In genomic region chr12:16382417-16382988, GRCm38 (mm10) we compare ENCODE assay signal across 26 mouse cellular contexts.
A peak's percentile ranks its signal among the peaks of the same experiment; 100 is the strongest.
DNase-seq lines count a peak whose midpoint lies in the region; ATAC-seq and TF ChIP-seq lines count a peak whose summit lies in the region.
"Had no signal": no experiment of that assay in that cellular context is flagged by ENCODE, and none has a peak within 500 bp of the region (broad histone marks: within the 10 kb centered on the region; RNA-seq: fewer than 3 reads in every experiment).

No protein-coding gene starts in this region.

- H3K9ac ChIP-seq in liver, postnatal 0 days (replicated peaks): no peak overlapping the region
- H3K9ac ChIP-seq in liver, embryonic 11.5 days (ENCODE audit: low read depth, low read length): no peak overlapping the region
- no peak overlapping the region for H3K9ac ChIP-seq in embryonic facial prominence, embryonic 15.5 days
- no peak overlapping the region for H3K9ac ChIP-seq in midbrain, embryonic 14.5 days (replicated peaks; ENCODE audit: low read length)
- H3K9ac ChIP-seq: forebrain, postnatal 0 days; heart, embryonic 12.5 days; hindbrain, embryonic 12.5 days; liver, embryonic 13.5 days; lung, embryonic 14.5 days; midbrain, embryonic 12.5 days; neural tube, embryonic 12.5 days had no signal

- H3K9me3 ChIP-seq in liver, postnatal 0 days (ENCODE audit: low read length): no peaks in the 10 kb centered on the region
- no peaks in the 10 kb centered on the region for H3K9me3 ChIP-seq in liver, embryonic 11.5 days (ENCODE audit: control insufficient read depth, low read length)
- H3K9me3 ChIP-seq in embryonic facial prominence, embryonic 15.5 days (replicated peaks): no peaks in the 10 kb centered on the region
- no peaks in the 10 kb centered on the region for H3K9me3 ChIP-seq in midbrain, embryonic 14.5 days (ENCODE audit: control insufficient read depth, low read length)
- H3K9me3 ChIP-seq: heart, embryonic 12.5 days; hindbrain, embryonic 12.5 days; liver, embryonic 13.5 days; midbrain, embryonic 12.5 days had no signal

- TF ChIP-seq EP300 in liver, postnatal 0 days (IDR thresholded peaks at IDR 0.05; ENCODE audit: low read depth): no peak

- no peak overlapping the region for H3K4me2 ChIP-seq in liver, postnatal 0 days (ENCODE audit: low read depth, low read length)
- H3K4me2 ChIP-seq in liver, embryonic 11.5 days: no peak overlapping the region
- no peak overlapping the region for H3K4me2 ChIP-seq in embryonic facial prominence, embryonic 15.5 days (replicated peaks)
- no peak overlapping the region for H3K4me2 ChIP-seq in midbrain, embryonic 14.5 days (ENCODE audit: low read length)
- H3K4me2 ChIP-seq: heart, embryonic 12.5 days; hindbrain, embryonic 12.5 days; liver, embryonic 13.5 days; lung, embryonic 14.5 days; midbrain, embryonic 12.5 days; neural tube, embryonic 12.5 days had no signal

- ATAC-seq in liver, postnatal 0 days: no peak
- ATAC-seq in liver, embryonic 11.5 days (replicated peaks; ENCODE audit: low FRiP score): no peak
- ATAC-seq in embryonic facial prominence, embryonic 15.5 days (ENCODE audit: insufficient number of reproducible peaks, low FRiP score, low TSS enrichment, low read depth): 0 out of 2 replicates have a peak, but pooled peaks have one; percentile 51
- ATAC-seq in midbrain, embryonic 14.5 days (ENCODE audit: low FRiP score, low TSS enrichment): no peak
- ATAC-seq: CD4-positive, CD25-positive, alpha-beta regulatory T cell, adult 4 months; forebrain, postnatal 0 days had no signal

- H3K4me1 ChIP-seq in liver, postnatal 0 days (ENCODE audit: insufficient read depth): no peaks in the 10 kb centered on the region
- H3K4me1 ChIP-seq in liver, embryonic 11.5 days (replicated peaks; ENCODE audit: control insufficient read depth, insufficient read depth, low read length): no peaks in the 10 kb centered on the region
- peaks cover 31% of the 10 kb centered on the region for H3K4me1 ChIP-seq in embryonic facial prominence, embryonic 15.5 days
- no peaks in the 10 kb centered on the region for H3K4me1 ChIP-seq in midbrain, embryonic 14.5 days (ENCODE audit: control insufficient read depth, insufficient read depth, low read length)
- H3K4me1 ChIP-seq: heart, embryonic 12.5 days; hindbrain, embryonic 12.5 days; liver, embryonic 13.5 days; midbrain, embryonic 12.5 days; neural tube, embryonic 12.5 days had no signal

- peak overlapping the region; percentile 81; the same call in 1 of the 2 replicates for H3K27ac ChIP-seq in liver, postnatal 0 days (ENCODE audit: low read depth)
- H3K27ac ChIP-seq in liver, embryonic 11.5 days (ENCODE audit: low read depth, low read length): no peak overlapping the region
- peak overlapping the region; percentile 70 for H3K27ac ChIP-seq in embryonic facial prominence, embryonic 15.5 days (replicated peaks)
- no peak overlapping the region for H3K27ac ChIP-seq in midbrain, embryonic 14.5 days (replicated peaks; ENCODE audit: low read depth, low read length)
- H3K27ac ChIP-seq in layer of hippocampus, adult 2 months: no peak overlapping the region
- H3K27ac ChIP-seq: hindbrain, embryonic 12.5 days; kidney, postnatal 0 days; left cerebral cortex, adult 2 months; liver, embryonic 13.5 days; midbrain, embryonic 12.5 days; neural tube, embryonic 12.5 days had no signal

- no peak overlapping the region for H3K4me3 ChIP-seq in liver, postnatal 0 days (ENCODE audit: low read depth, low read length)
- H3K4me3 ChIP-seq in liver, embryonic 11.5 days (ENCODE audit: low read depth, low read length): no peak overlapping the region
- no peak overlapping the region for H3K4me3 ChIP-seq in embryonic facial prominence, embryonic 15.5 days (replicated peaks)
- H3K4me3 ChIP-seq in midbrain, embryonic 14.5 days (replicated peaks; ENCODE audit: low read depth, low read length): no peak overlapping the region
- H3K4me3 ChIP-seq in layer of hippocampus, adult 2 months: no peak overlapping the region
- H3K4me3 ChIP-seq: heart, embryonic 12.5 days; hindbrain, embryonic 12.5 days; left cerebral cortex, adult 2 months; liver, embryonic 13.5 days; midbrain, embryonic 12.5 days; neural tube, embryonic 12.5 days had no signal

- TF ChIP-seq CTCF in liver, postnatal 0 days (IDR thresholded peaks at IDR 0.05; ENCODE audit: low read depth): no peak
- no peak for TF ChIP-seq CTCF in layer of hippocampus, adult 2 months (conservative IDR thresholded peaks at IDR 0.05)

- no peaks in the 10 kb centered on the region for H3K36me3 ChIP-seq in liver, postnatal 0 days (replicated peaks; ENCODE audit: insufficient read depth, low read length)
- H3K36me3 ChIP-seq in liver, embryonic 11.5 days (ENCODE audit: control insufficient read depth, insufficient read depth, low read length): no peaks in the 10 kb centered on the region
- no peaks in the 10 kb centered on the region for H3K36me3 ChIP-seq in embryonic facial prominence, embryonic 15.5 days
- H3K36me3 ChIP-seq in midbrain, embryonic 14.5 days (ENCODE audit: control insufficient read depth, insufficient read depth, low read length): no peaks in the 10 kb centered on the region
- H3K36me3 ChIP-seq: heart, embryonic 12.5 days; hindbrain, embryonic 12.5 days; liver, embryonic 13.5 days; midbrain, embryonic 12.5 days; neural tube, embryonic 12.5 days had no signal

- no peak for DNase-seq in liver, postnatal 0 days
- DNase-seq in liver, embryonic 11.5 days (ENCODE audit: low spot score): no peak
- peak; percentile 24 for DNase-seq in Muller cell, postnatal 12 days (ENCODE audit: inconsistent ontology term)
- DNase-seq in kidney, adult 8-10 months: no peak
- DNase-seq in midbrain, embryonic 14.5 days: no peak
- no peak for DNase-seq in layer of hippocampus, adult 2 months (ENCODE audit: low spot score in 2 of 2)
- DNase-seq: adrenal gland, adult 2 months; cerebellum, adult 11 months; cerebellum, adult 9-11 months; embryo, embryonic 11 days; forebrain, postnatal 0 days; gastrocnemius, postnatal 14 days; heart, adult 11 months; heart, postnatal 10 days; kidney, adult 11 months; liver, embryonic 13.5 days; lung, embryonic 14.5 days; right cerebral cortex, postnatal 14 days had no signal

- 80% methylated on average over 11 of the region's 11 CpGs for WGBS in liver, postnatal 0 days (ENCODE audit: insufficient replicate concordance)
- WGBS in liver, embryonic 11.5 days: 85% methylated on average over 11 of the region's 11 CpGs
- 36% methylated on average over 11 of the region's 11 CpGs for WGBS in embryonic facial prominence, embryonic 15.5 days
- WGBS in midbrain, embryonic 14.5 days: 84% methylated on average over 11 of the region's 11 CpGs

- H3K27me3 ChIP-seq in liver, postnatal 0 days (ENCODE audit: insufficient read depth, low read length): no peaks in the 10 kb centered on the region
- no peaks in the 10 kb centered on the region for H3K27me3 ChIP-seq in liver, embryonic 11.5 days (replicated peaks; ENCODE audit: control insufficient read depth, insufficient read depth, low read length)
- no peaks in the 10 kb centered on the region for H3K27me3 ChIP-seq in embryonic facial prominence, embryonic 15.5 days
- H3K27me3 ChIP-seq in midbrain, embryonic 14.5 days (ENCODE audit: control insufficient read depth, insufficient read depth, low read length): no peaks in the 10 kb centered on the region
- H3K27me3 ChIP-seq: heart, embryonic 12.5 days; hindbrain, embryonic 12.5 days; liver, embryonic 13.5 days; midbrain, embryonic 12.5 days; neural tube, embryonic 12.5 days had no signal

Comparison
In these comparisons a context has a peak if more than half of its experiments do, and no peak if none do; other contexts are left out.
1. H3K27ac ChIP-seq: peak in liver, postnatal 0 days (single experiment) and embryonic facial prominence, embryonic 15.5 days (single experiment); none in liver, embryonic 11.5 days (single experiment), midbrain, embryonic 14.5 days (single experiment) and layer of hippocampus, adult 2 months (single experiment).